Comparison of ENCODE assay signal across 11 mouse cellular contexts in genomic region chr8:87928857-87929256, GRCm38 (mm10). TPM values are rescaled to one million over a fixed set of nuclear protein-coding genes. Genes with fewer than 3 reads are reported as not detected.
DNase-seq lines count a peak whose midpoint lies in the region; ATAC-seq lines count a peak whose summit lies in the region.
"Had no signal": no experiment of that assay in that cellular context is flagged by ENCODE, and none has a peak within 500 bp of the region (broad histone marks: within the 10 kb centered on the region; RNA-seq: fewer than 3 reads in every experiment).

No protein-coding gene starts in this region.

- no peak for ATAC-seq in hindbrain, embryonic 11.5 days (ENCODE audit: low FRiP score)
- no peak for ATAC-seq in embryonic facial prominence, embryonic 12.5 days (ENCODE audit: insufficient number of reproducible peaks, insufficient read depth, low FRiP score, low TSS enrichment)
- no peak for ATAC-seq in limb, embryonic 12.5 days (ENCODE audit: insufficient number of reproducible peaks, insufficient read depth, low FRiP score, low TSS enrichment, low read depth)
- ATAC-seq: liver, postnatal 0 days had no signal

- peaks cover 77% of the 10 kb centered on the region for H3K4me1 ChIP-seq in hindbrain, embryonic 10.5 days (replicated peaks)
- H3K4me1 ChIP-seq in hindbrain, embryonic 11.5 days (replicated peaks; ENCODE audit: control insufficient read depth, insufficient read depth, low read length), result peaks cover 17% of the 10 kb centered on the region
- H3K4me1 ChIP-seq in embryonic facial prominence, embryonic 12.5 days, result peaks cover 67% of the 10 kb centered on the region
- H3K4me1 ChIP-seq in limb, embryonic 12.5 days (replicated peaks), result peaks cover 87% of the 10 kb centered on the region

- H3K36me3 ChIP-seq in hindbrain, embryonic 10.5 days, result peaks cover 11% of the 10 kb centered on the region
- no peaks in the 10 kb centered on the region for H3K36me3 ChIP-seq in hindbrain, embryonic 11.5 days (ENCODE audit: control insufficient read depth, insufficient read depth, low read length)
- no peaks in the 10 kb centered on the region for H3K36me3 ChIP-seq in embryonic facial prominence, embryonic 12.5 days
- H3K36me3 ChIP-seq in limb, embryonic 12.5 days, result no peaks in the 10 kb centered on the region; the same call in 1 of the 2 replicates

- 32% methylated on average over 2 of the region's 2 CpGs for WGBS in hindbrain, embryonic 10.5 days
- WGBS in hindbrain, embryonic 11.5 days, result 17% methylated on average over 2 of the region's 2 CpGs
- 13% methylated on average over 2 of the region's 2 CpGs for WGBS in embryonic facial prominence, embryonic 12.5 days
- 53% methylated on average over 2 of the region's 2 CpGs for WGBS in limb, embryonic 12.5 days

- no peak overlapping the region for H3K4me3 ChIP-seq in hindbrain, embryonic 10.5 days
- no peak overlapping the region for H3K4me3 ChIP-seq in hindbrain, embryonic 11.5 days (ENCODE audit: low read depth, low read length)
- H3K4me3 ChIP-seq in embryonic facial prominence, embryonic 12.5 days, result no peak overlapping the region
- H3K4me3 ChIP-seq in limb, embryonic 12.5 days (replicated peaks), result no peak overlapping the region
- H3K4me3 ChIP-seq: erythroblast, embryonic 14.5 days had no signal

- H3K27me3 ChIP-seq in hindbrain, embryonic 10.5 days (ENCODE audit: insufficient read depth, poor library complexity, severe bottlenecking), result no peaks in the 10 kb centered on the region
- no peaks in the 10 kb centered on the region for H3K27me3 ChIP-seq in hindbrain, embryonic 11.5 days (ENCODE audit: control insufficient read depth, insufficient read depth, low read length)
- H3K27me3 ChIP-seq in embryonic facial prominence, embryonic 12.5 days, result no peaks in the 10 kb centered on the region
- H3K27me3 ChIP-seq in limb, embryonic 12.5 days, result no peaks in the 10 kb centered on the region

- no peak overlapping the region for H3K9ac ChIP-seq in hindbrain, embryonic 11.5 days (ENCODE audit: low read depth, low read length)
- no peak overlapping the region for H3K9ac ChIP-seq in embryonic facial prominence, embryonic 12.5 days
- H3K9ac ChIP-seq in limb, embryonic 12.5 days (replicated peaks), result no peak overlapping the region
- H3K9ac ChIP-seq: liver, postnatal 0 days had no signal

- no peak for DNase-seq in hindbrain, embryonic 10.5 days (ENCODE audit: low spot score)
- DNase-seq in hindbrain, embryonic 11.5 days (ENCODE audit: low spot score), result no peak
- DNase-seq in kidney, adult 11 months, result peak; percentile 56
- DNase-seq in layer of hippocampus, postnatal 36 days, result no peak
- DNase-seq in right cerebral cortex, adult 2 months (ENCODE audit: low spot score in 2 of 2), result no peak
- no peak for DNase-seq in cerebellum, postnatal 25 days
- DNase-seq: cerebellum, adult 2 months; liver, postnatal 0 days had no signal

- H3K4me2 ChIP-seq in hindbrain, embryonic 11.5 days (replicated peaks; ENCODE audit: low read depth, low read length), result no peak overlapping the region
- no peak overlapping the region for H3K4me2 ChIP-seq in embryonic facial prominence, embryonic 12.5 days (replicated peaks)
- H3K4me2 ChIP-seq in limb, embryonic 12.5 days, result no peak overlapping the region

- no peaks in the 10 kb centered on the region for H3K9me3 ChIP-seq in hindbrain, embryonic 10.5 days
- H3K9me3 ChIP-seq in hindbrain, embryonic 11.5 days (ENCODE audit: control insufficient read depth, low read length), result no peaks in the 10 kb centered on the region
- H3K9me3 ChIP-seq in embryonic facial prominence, embryonic 12.5 days, result no peaks in the 10 kb centered on the region
- H3K9me3 ChIP-seq in limb, embryonic 12.5 days, result no peaks in the 10 kb centered on the region

- H3K27ac ChIP-seq in hindbrain, embryonic 10.5 days, result peak overlapping the region; percentile 13; the same call in 1 of the 2 replicates
- no peak overlapping the region for H3K27ac ChIP-seq in hindbrain, embryonic 11.5 days (ENCODE audit: low read depth, low read length)
- peak overlapping the region; percentile 47; the same call in 1 of the 2 replicates for H3K27ac ChIP-seq in embryonic facial prominence, embryonic 12.5 days
- peak overlapping the region; percentile 41; the same call in 1 of the 2 replicates for H3K27ac ChIP-seq in limb, embryonic 12.5 days

RNA-seq across cellular contexts. Expression of gene Zfp423, which starts 30.5 kb away (rescaled TPM):
- polyA plus RNA-seq in hindbrain, embryonic 10.5 days (2016; fragmentation: Nextera tagmentation; extraction: Ambion mirVana), result 32.8 and 41.3 TPM in 2 replicates
- polyA plus RNA-seq in hindbrain, embryonic 11.5 days (2014; fragmentation: Nextera tagmentation; extraction: Ambion mirVana), result 43.3 and 49.5 TPM in 2 replicates
- 33.5 and 36.5 TPM in 2 replicates for polyA plus RNA-seq in embryonic facial prominence, embryonic 12.5 days (2016; fragmentation: Nextera tagmentation; extraction: Ambion mirVana)
- 40.3 and 43.9 TPM in 2 replicates for polyA plus RNA-seq in limb, embryonic 12.5 days (2016; fragmentation: Nextera tagmentation; extraction: Ambion mirVana)
- 10 to 100 TPM; 32.0 to 32.5 TPM for total RNA-seq in layer of hippocampus, postnatal 36 days (2021)
- polyA plus RNA-seq: erythroblast, embryonic 14.5 days had no signal
